Mouse (Mus musculus): ENCODE results near the gene Sdhd.
A peak's percentile ranks its signal among the peaks of the same experiment; 100 is the strongest.
"Not testable (repeated sequence)": the region's sequence is repeated elsewhere in the genome, so short reads cannot be mapped to it uniquely, and the experiment has no call there.

The Sdhd gene

GRCm38 (mm10) chr9:50603189-50603997, at the start of gene Sdhd, which contains the start of gene Timm8b:
Sdhd (minus strand) TSS chr9:50603812.
Timm8b (plus strand) TSS chr9:50603910.
- ATAC-seq (ENCODE audit: low TSS enrichment): peak; percentile 98

GRCm38 (mm10) chr9:50650503-50650902, 46.9 kb upstream of the Sdhd start:
- ATAC-seq (ENCODE audit: low TSS enrichment): no peak

GRCm38 (mm10) chr9:50646826-50647370, 43.3 kb upstream of the Sdhd start:
- ATAC-seq (ENCODE audit: low TSS enrichment): no peak

- ATAC-seq (ENCODE audit: low TSS enrichment): no peak
Measured at GRCm38 (mm10) chr9:50634270-50634669, 30.7 kb upstream of the Sdhd start.

- no peak for ATAC-seq (ENCODE audit: low TSS enrichment)
Measured at GRCm38 (mm10) chr9:50633059-50633458, 29.4 kb upstream of the Sdhd start.

- ATAC-seq (ENCODE audit: low TSS enrichment): no peak
Measured at GRCm38 (mm10) chr9:50632016-50632688, 28.5 kb upstream of the Sdhd start.

- ATAC-seq (ENCODE audit: low TSS enrichment): not testable (repeated sequence)
Measured at GRCm38 (mm10) chr9:50630903-50631302, 27.3 kb upstream of the Sdhd start.

- ATAC-seq (ENCODE audit: low TSS enrichment): no peak
Measured at GRCm38 (mm10) chr9:50617794-50618330, 14.2 kb upstream of the Sdhd start.

- peak; percentile 87 for ATAC-seq (ENCODE audit: low TSS enrichment)
Measured at GRCm38 (mm10) chr9:50616766-50617603, 13.4 kb upstream of the Sdhd start, which contains the start of the genes Pih1d2 and Nkapd1. Pih1d2 (plus strand) TSS chr9:50617321. Nkapd1 (minus strand) TSS chr9:50617464.

- ATAC-seq (ENCODE audit: low TSS enrichment): no peak
Measured at GRCm38 (mm10) chr9:50616161-50616560, 12.5 kb upstream of the Sdhd start.

GRCm38 (mm10) chr9:50612115-50612514, 8.5 kb upstream of the Sdhd start:
- ATAC-seq (ENCODE audit: low TSS enrichment): peak; percentile 71

GRCm38 (mm10) chr9:50604338-50604737, 726 bp upstream of the Sdhd start:
- no peak for ATAC-seq (ENCODE audit: low TSS enrichment)

- ATAC-seq (ENCODE audit: low TSS enrichment): peak; percentile 71
Measured at GRCm38 (mm10) chr9:50603998-50604324, 349 bp upstream of the Sdhd start.

GRCm38 (mm10) chr9:50602055-50602845, 1.4 kb downstream of the Sdhd start:
- ATAC-seq (ENCODE audit: low TSS enrichment): no peak

- no peak for ATAC-seq (ENCODE audit: low TSS enrichment)
Measured at GRCm38 (mm10) chr9:50601536-50601935, 2.1 kb downstream of the Sdhd start.

GRCm38 (mm10) chr9:50596973-50597372, 6.6 kb downstream of the Sdhd start:
- ATAC-seq (ENCODE audit: low TSS enrichment): no peak

- ATAC-seq (ENCODE audit: low TSS enrichment): no peak
Measured at GRCm38 (mm10) chr9:50594794-50595417, 8.7 kb downstream of the Sdhd start.

GRCm38 (mm10) chr9:50593544-50593943, 10.1 kb downstream of the Sdhd start:
- ATAC-seq (ENCODE audit: low TSS enrichment): no peak

GRCm38 (mm10) chr9:50592955-50593354, 10.7 kb downstream of the Sdhd start:
- ATAC-seq (ENCODE audit: low TSS enrichment): no peak

- ATAC-seq (ENCODE audit: low TSS enrichment): peak; percentile 20; the same call in 1 of the 2 replicates
Measured at GRCm38 (mm10) chr9:50590856-50591518, 12.6 kb downstream of the Sdhd start.

Data from frontal cortex, adult (tissue).